Mouse (Mus musculus) spleen, postnatal 0 days (tissue): ENCODE results near the gene G6pc3. TPM values are rescaled to one million over a fixed set of nuclear protein-coding genes. Genes with fewer than 3 reads are reported as not detected.

Experiments used
- polyA plus RNA-seq: library from polyadenylated mRNA; unstranded; fragments of >200 nt; fragmentation: Nextera tagmentation; extraction: Ambion mirVana; gene quantifications from 2 replicates; pipeline ENCODE4 v1.2.1, GENCODE M21; 2015

The G6pc3 gene
- polyA plus RNA-seq, result 17.9 and 21.1 TPM in 2 replicates

GRCm38 (mm10) chr11:102189461-102190436, at the start of gene G6pc3:
G6pc3 (plus strand) TSS chr11:102189620.

GRCm38 (mm10) chr11:102145471-102146001, 43.9 kb upstream of the G6pc3 start, which contains the start of gene Nags:
Nags (plus strand) TSS chr11:102145513.

GRCm38 (mm10) chr11:102156039-102156785, 33.2 kb upstream of the G6pc3 start, which contains the start of gene Tmem101:
Tmem101 (minus strand) TSS chr11:102156404.

GRCm38 (mm10) chr11:102184646-102185495, 4.5 kb upstream of the G6pc3 start, which contains the start of gene Lsm12:
Lsm12 (minus strand) TSS chr11:102185296.

GRCm38 (mm10) chr11:102230006-102230741, 40.8 kb downstream of the G6pc3 start, which contains the start of gene Hdac5:
Hdac5 (minus strand) TSS chr11:102230166.

Other genes starting within 250 kb of the G6pc3 start
- gene Sost, start 222.6 kb upstream of the G6pc3 start, polyA plus RNA-seq, result 0.06 TPM in 1 of 2 replicates, not detected in the other
- gene Cfap97d1, start 205.3 kb upstream of the G6pc3 start, polyA plus RNA-seq, result not detected in 2 replicates
- 11.4 and 14.5 TPM in 2 replicates for gene Dusp3, start 202.6 kb upstream of the G6pc3 start, polyA plus RNA-seq
- gene Mpp3, start 161.2 kb upstream of the G6pc3 start, polyA plus RNA-seq, result 1.3 and 1.5 TPM in 2 replicates
- gene Cd300lg, start 148.1 kb upstream of the G6pc3 start, polyA plus RNA-seq, result 1.8 and 2.2 TPM in 2 replicates
- gene Mpp2, start 101.1 kb upstream of the G6pc3 start, polyA plus RNA-seq, result 7.9 and 9.7 TPM in 2 replicates
- gene Ppy, start 88.3 kb upstream of the G6pc3 start, polyA plus RNA-seq, result 0.72 TPM in 1 of 2 replicates, not detected in the other
- gene Pyy, start 81.8 kb upstream of the G6pc3 start, polyA plus RNA-seq, result 1.3 and 3.6 TPM in 2 replicates
- gene Nags, start 44.1 kb upstream of the G6pc3 start, polyA plus RNA-seq, result 3.7 TPM in 2 replicates
- 10.9 and 12.3 TPM in 2 replicates for gene Tmem101, start 33.2 kb upstream of the G6pc3 start, polyA plus RNA-seq
- 83.8 and 86.1 TPM in 2 replicates for gene Lsm12, start 4.3 kb upstream of the G6pc3 start, polyA plus RNA-seq
- 21.8 and 29.1 TPM in 2 replicates for gene Hdac5, start 40.5 kb downstream of the G6pc3 start, polyA plus RNA-seq
- 13.6 and 14.9 TPM in 2 replicates for gene BC030867, start 59.3 kb downstream of the G6pc3 start, polyA plus RNA-seq
- gene Asb16, start 79.1 kb downstream of the G6pc3 start, polyA plus RNA-seq, result 0.07 and 0.11 TPM in 2 replicates
- gene Tmub2, start 95.3 kb downstream of the G6pc3 start, polyA plus RNA-seq, result 33.5 and 36.0 TPM in 2 replicates
- gene Atxn7l3, start 107.0 kb downstream of the G6pc3 start, polyA plus RNA-seq, result 8.5 and 9.3 TPM in 2 replicates
- gene Ubtf, start 130.1 kb downstream of the G6pc3 start, polyA plus RNA-seq, result 67.7 and 68.5 TPM in 2 replicates
- 509 and 579 TPM in 2 replicates for gene Slc4a1, start 176.6 kb downstream of the G6pc3 start, polyA plus RNA-seq
- 2.0 and 2.6 TPM in 2 replicates for gene Rundc3a, start 203.8 kb downstream of the G6pc3 start, polyA plus RNA-seq
- 360 and 378 TPM in 2 replicates for gene Slc25a39, start 218.3 kb downstream of the G6pc3 start, polyA plus RNA-seq
- 103 and 160 TPM in 2 replicates for gene Grn, start 240.7 kb downstream of the G6pc3 start, polyA plus RNA-seq